Mouse (Mus musculus) spleen, adult 2 months (tissue): Measurements from ENCODE around the gene Selenom. TPM values are rescaled to one million over a fixed set of nuclear protein-coding genes. Genes with fewer than 3 reads are reported as not detected.

Experiments
- DNase-seq, 2 experiments: peaks; one replicate each; pipeline versions ENCODE4 v3.0.0 to v3.0.0-alpha.2; 2012 to 2021; ENCODE audit warnings: low spot score in 2 of 2, low read depth in 1 of 2
- H3K27ac ChIP-seq: fragments of 200-500 bp; 2 replicates; pipeline ENCODE4 v1.5.1; 2012; ENCODE audit warnings: low read length, inconsistent platforms; ENCODE audit not compliant: insufficient read depth
- H3K27me3 ChIP-seq: fragments of 200-500 bp; 2 replicates; pipeline ENCODE4 v1.6.1; 2012; ENCODE audit warnings: mild to moderate bottlenecking, moderate library complexity, low read length, inconsistent platforms; ENCODE audit not compliant: control insufficient read depth, insufficient read depth
- H3K36me3 ChIP-seq: fragments of 200-500 bp; 2 replicates; pipeline ENCODE4 v1.6.1; 2012; ENCODE audit warnings: mild to moderate bottlenecking, low read length, inconsistent platforms; ENCODE audit not compliant: control insufficient read depth, insufficient read depth
- H3K4me1 ChIP-seq: fragments of 200-500 bp; 2 replicates; pipeline ENCODE4 v1.6.1; 2011; ENCODE audit warnings: inconsistent platforms; ENCODE audit not compliant: control insufficient read depth, insufficient read depth, insufficient read length
- H3K4me3 ChIP-seq: fragments of 200-500 bp; 2 replicates; pipeline ENCODE4 v1.5.1; 2011; ENCODE audit warnings: mild to moderate bottlenecking, inconsistent platforms; ENCODE audit not compliant: insufficient read depth, insufficient read length; ENCODE audit errors: extremely low read depth
- CTCF ChIP-seq: fragments of 200-500 bp; IDR thresholded peaks from 2 replicates; pipeline ENCODE4 v1.5.1; 2011; ENCODE audit warnings: mild to moderate bottlenecking, inconsistent platforms; ENCODE audit not compliant: insufficient read depth, insufficient read length, insufficient replicate concordance; ENCODE audit errors: extremely low read depth
- POLR2A ChIP-seq: fragments of 200-500 bp; IDR thresholded peaks from 2 replicates; pipeline ENCODE4 v1.6.1; 2011; ENCODE audit warnings: low read depth, low read length, inconsistent platforms
- WGBS: fragments of 180-500 bp; shearing (Covaris S2); methylation state at CpG from one replicate; pipeline ENCODE4 v1.1.7; 2018; 5-methylcytosine and 5-hydroxymethylcytosine counted together
- polyA plus RNA-seq: library from polyadenylated mRNA; depleted of rRNA; stranded (reverse); fragments of >200 nt; gene quantifications from 2 replicates; pipeline ENCODE4 v1.2.3, GENCODE M21; 2012

The Selenom gene
- polyA plus RNA-seq, 1 experiment, result 36.7 TPM

GRCm38 (mm10) chr11:3547047-3547446 lies 32.6 kb downstream of the Selenom start:
- no peak overlapping the region for H3K27ac ChIP-seq
- WGBS, result 75% methylated on average over 2 of the region's 2 CpGs
- no peaks in the 10 kb centered on the region for H3K4me1 ChIP-seq
- no peak for DNase-seq
- TF ChIP-seq CTCF (no peak), POLR2A (no peak)
- no peaks in the 10 kb centered on the region for H3K27me3 ChIP-seq
- no peak overlapping the region for H3K4me3 ChIP-seq
- no peaks in the 10 kb centered on the region for H3K36me3 ChIP-seq

GRCm38 (mm10) chr11:3547969-3548368 lies 33.5 kb downstream of the Selenom start:
- no peaks in the 10 kb centered on the region for H3K27me3 ChIP-seq
- DNase-seq, result no peak
- H3K27ac ChIP-seq, result no peak overlapping the region
- no peak for TF ChIP-seq POLR2A
- no peak for TF ChIP-seq CTCF
- WGBS, result 59% methylated on average over 6 of the region's 6 CpGs
- H3K36me3 ChIP-seq, result no peaks in the 10 kb centered on the region
- H3K4me3 ChIP-seq, result no peak overlapping the region
- no peaks in the 10 kb centered on the region for H3K4me1 ChIP-seq

- no peak overlapping the region for H3K4me3 ChIP-seq
- no peaks in the 10 kb centered on the region for H3K4me1 ChIP-seq
- TF ChIP-seq POLR2A (no peak), CTCF (no peak)
- no peaks in the 10 kb centered on the region for H3K27me3 ChIP-seq
- no peak overlapping the region for H3K27ac ChIP-seq
- WGBS, result 85% methylated on average over 3 of the region's 3 CpGs
- no peak for DNase-seq
- no peaks in the 10 kb centered on the region for H3K36me3 ChIP-seq
These were observed 34.2 kb downstream of the Selenom start for GRCm38 (mm10) chr11:3548564-3549295.

GRCm38 (mm10) chr11:3549791-3550190 lies 35.3 kb downstream of the Selenom start:
- Histone ChIP-seq H3K36me3 (no peaks in the 10 kb centered on the region), H3K27me3 (no peaks in the 10 kb centered on the region), H3K4me3 (no peak overlapping the region), H3K4me1 (no peaks in the 10 kb centered on the region), H3K27ac (no peak overlapping the region)
- no peak for TF ChIP-seq CTCF
- TF ChIP-seq POLR2A, result no peak
- DNase-seq, result no peak
- WGBS, result 93% methylated on average over 5 of the region's 5 CpGs

GRCm38 (mm10) chr11:3554976-3555375 lies 40.5 kb downstream of the Selenom start:
- Histone ChIP-seq H3K27ac (no peak overlapping the region), H3K36me3 (no peaks in the 10 kb centered on the region), H3K4me3 (no peak overlapping the region), H3K4me1 (no peaks in the 10 kb centered on the region; the same call in 1 of the 2 replicates), H3K27me3 (no peaks in the 10 kb centered on the region)
- no peak for DNase-seq
- no peak for TF ChIP-seq CTCF
- no peak for TF ChIP-seq POLR2A
- 87% methylated on average over 4 of the region's 4 CpGs for WGBS

GRCm38 (mm10) chr11:3557852-3558251 lies 43.4 kb downstream of the Selenom start:
- no peaks in the 10 kb centered on the region; the same call in 1 of the 2 replicates for H3K4me1 ChIP-seq
- H3K36me3 ChIP-seq, result no peaks in the 10 kb centered on the region
- H3K27me3 ChIP-seq, result no peaks in the 10 kb centered on the region
- 78% methylated on average over 3 of the region's 3 CpGs for WGBS
- no peak for DNase-seq
- no peak overlapping the region for H3K4me3 ChIP-seq
- TF ChIP-seq CTCF, result no peak
- TF ChIP-seq POLR2A, result no peak
- no peak overlapping the region for H3K27ac ChIP-seq

GRCm38 (mm10) chr11:3560202-3560601 lies 45.7 kb downstream of the Selenom start:
- no peak overlapping the region for H3K4me3 ChIP-seq
- DNase-seq, result no peak
- H3K27me3 ChIP-seq, result no peaks in the 10 kb centered on the region
- TF ChIP-seq CTCF (no peak), POLR2A (no peak)
- 71% methylated on average over 5 of the region's 5 CpGs for WGBS
- H3K4me1 ChIP-seq, result no peaks in the 10 kb centered on the region; the same call in 1 of the 2 replicates
- H3K27ac ChIP-seq, result no peak overlapping the region
- H3K36me3 ChIP-seq, result no peaks in the 10 kb centered on the region

GRCm38 (mm10) chr11:3563853-3564252 lies 49.4 kb downstream of the Selenom start:
- no peak for DNase-seq
- Histone ChIP-seq H3K27me3 (no peaks in the 10 kb centered on the region), H3K27ac (no peak overlapping the region), H3K4me3 (no peak overlapping the region), H3K4me1 (no peaks in the 10 kb centered on the region), H3K36me3 (no peaks in the 10 kb centered on the region)
- 93% methylated on average over 6 of the region's 6 CpGs for WGBS
- TF ChIP-seq POLR2A (no peak), CTCF (no peak)
